Mouse (Mus musculus): ENCODE data around the gene Dock6.

- no peak for TF ChIP-seq CTCF (IDR thresholded peaks at IDR 0.05; ENCODE audit: low read depth, low read length)
- TF ChIP-seq GATA1 (IDR thresholded peaks at IDR 0.05; ENCODE audit: borderline replicate concordance, low read length) = no peak
- TF ChIP-seq POLR2AphosphoS5 (IDR thresholded peaks at IDR 0.05; ENCODE audit: insufficient replicate concordance, low read depth, low read length) = no peak
Measured at GRCm38 (mm10) chr9:21847425-21847824, 5.0 kb downstream of the Dock6 start.
